Mouse (Mus musculus) bone marrow macrophage, adult 2 months (primary cell): ENCODE results near the gene Rasgrp1.

ENCODE experiments used
- CTCF ChIP-seq: IDR thresholded peaks from 2 replicates; pipeline ENCODE4 v1.5.1; 2012; ENCODE audit warnings: low read depth, mild to moderate bottlenecking, low read length, moderate library complexity
- POLR2A ChIP-seq: IDR thresholded peaks from 2 replicates; pipeline ENCODE4 v1.6.1; 2012; ENCODE audit warnings: mild to moderate bottlenecking, low read depth, low read length, borderline replicate concordance

DNA sequence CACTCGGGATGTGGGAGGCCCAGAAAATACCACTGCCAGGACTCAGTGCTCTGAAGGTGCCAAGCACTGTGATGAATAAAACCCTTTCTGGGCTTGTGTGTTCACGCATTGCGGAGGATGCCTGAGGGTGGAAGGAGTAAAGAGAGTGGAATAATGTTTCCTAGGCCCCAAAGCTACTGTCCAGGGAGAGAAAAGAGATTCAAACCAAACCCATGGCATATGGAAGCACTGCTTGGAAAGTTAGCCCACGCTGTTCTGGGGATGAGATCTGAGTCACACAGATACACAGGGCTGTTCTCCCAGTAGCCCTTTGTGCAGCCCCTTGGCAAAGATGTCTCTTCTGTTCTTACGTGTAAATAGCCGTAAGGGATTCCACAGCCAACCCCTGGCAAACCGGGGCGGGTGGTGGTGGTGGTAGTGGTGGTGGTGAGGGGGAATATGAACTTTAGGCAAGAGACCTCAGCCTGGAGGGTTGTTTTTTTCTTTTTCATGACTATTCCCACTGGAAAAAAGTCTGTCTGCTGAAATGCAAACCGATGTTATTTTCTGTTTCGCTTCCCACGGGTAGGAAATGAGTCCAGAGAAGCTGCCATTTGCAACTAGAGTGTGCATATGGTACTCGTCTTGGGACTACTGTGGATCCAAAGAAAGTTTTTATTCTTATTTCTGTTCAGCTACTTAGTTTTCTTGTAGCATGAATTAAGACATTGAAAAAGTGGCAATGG lies 44.3 kb upstream of the Rasgrp1 start:
- no peak for TF ChIP-seq CTCF
- no peak for TF ChIP-seq POLR2A
